Mouse (Mus musculus) MEL (cell line): Measurements from ENCODE around the gene Nudt17. TPM values are rescaled to one million over a fixed set of nuclear protein-coding genes. Genes with fewer than 3 reads are reported as not detected.

Experiments
- DNase-seq: peaks from one replicate; pipeline ENCODE4 v3.0.0; 2011; ENCODE audit warnings: low read depth, low spot score
- H3K27ac ChIP-seq: 2 replicates; pipeline ENCODE4 v1.5.1; 2012; ENCODE audit warnings: low read depth, mild to moderate bottlenecking, control low read depth, low read length, moderate library complexity; ENCODE audit not compliant: control insufficient read depth
- H3K27me3 ChIP-seq, 2 experiments: fragments of 150-350 bp in 1 of 2; sonication (generic) in 1 of 2; 2 replicates each; pipeline ENCODE4 v1.6.1; 2012; ENCODE audit warnings: low read length in 2 of 2, mild to moderate bottlenecking in 2 of 2, improper control_type of control experiment in 1 of 2, moderate library complexity in 1 of 2; ENCODE audit not compliant: insufficient read depth in 2 of 2, control insufficient read depth in 1 of 2
- H3K36me3 ChIP-seq, 2 experiments: 2 replicates each; pipeline ENCODE4 v1.6.1; 2012 to 2014; ENCODE audit warnings: low read length in 2 of 2, improper control_type of control experiment in 1 of 2, inconsistent platforms in 1 of 2, mild to moderate bottlenecking in 1 of 2; ENCODE audit not compliant: insufficient read depth in 2 of 2, control insufficient read depth in 1 of 2
- H3K4me1 ChIP-seq, 2 experiments: fragments of 150-350 bp in 1 of 2; sonication (generic) in 1 of 2; 2 replicates each; pipeline ENCODE4 v1.6.1; 2012; ENCODE audit warnings: low read length in 2 of 2, improper control_type of control experiment in 1 of 2, mild to moderate bottlenecking in 1 of 2; ENCODE audit not compliant: insufficient read depth in 2 of 2, control insufficient read depth in 1 of 2
- H3K4me3 ChIP-seq, 2 experiments: fragments of 150-350 bp in 1 of 2; sonication (generic) in 1 of 2; 2 replicates each; pipeline ENCODE4 v1.5.1; 2012; ENCODE audit warnings: low read depth in 2 of 2, low read length in 2 of 2, mild to moderate bottlenecking in 2 of 2, moderate library complexity in 2 of 2, control low read depth in 1 of 2, improper control_type of control experiment in 1 of 2; ENCODE audit not compliant: control insufficient read depth in 1 of 2, insufficient read depth in 1 of 2
- H3K79me2 ChIP-seq: 2 replicates; pipeline ENCODE4 v1.6.1; 2012; ENCODE audit warnings: mild to moderate bottlenecking, low read length, moderate library complexity; ENCODE audit not compliant: control insufficient read depth, poor library complexity, insufficient read depth
- H3K9ac ChIP-seq: 2 replicates; pipeline ENCODE4 v1.6.1; 2012; ENCODE audit warnings: low read depth, mild to moderate bottlenecking, control low read depth, low read length, moderate library complexity; ENCODE audit not compliant: control insufficient read depth, poor library complexity, severe bottlenecking
- H3K9me3 ChIP-seq: fragments of 150-350 bp; sonication (generic); replicated peaks from 2 replicates; pipeline ENCODE4 v1.6.1; 2012; ENCODE audit warnings: mild to moderate bottlenecking, low read length, improper control_type of control experiment, moderate library complexity; ENCODE audit not compliant: insufficient read depth
- BHLHE40 ChIP-seq: IDR thresholded peaks from 2 replicates; pipeline ENCODE4 v1.6.1; 2012; ENCODE audit warnings: low read depth, mild to moderate bottlenecking, inconsistent platforms, low read length, improper control_type of control experiment, borderline replicate concordance
- CHD1 ChIP-seq: IDR thresholded peaks from 2 replicates; pipeline ENCODE4 v1.6.1; 2012; ENCODE audit warnings: low read depth, mild to moderate bottlenecking, inconsistent platforms, low read length, improper control_type of control experiment
- CTCF ChIP-seq, 3 experiments: IDR thresholded peaks in 2 of 3; conservative IDR thresholded peaks in 1 of 3; 2 replicates each; pipeline ENCODE4 v1.5.1; 2011 to 2012; ENCODE audit warnings: low read length in 3 of 3, low read depth in 2 of 3, mild to moderate bottlenecking in 2 of 3, improper control_type of control experiment in 1 of 3, inconsistent platforms in 1 of 3, mixed read lengths in 1 of 3, moderate library complexity in 1 of 3; ENCODE audit not compliant: control insufficient read depth in 1 of 3, insufficient read depth in 1 of 3, poor library complexity in 1 of 3, severe bottlenecking in 1 of 3
- E2F4 ChIP-seq: IDR thresholded peaks from 2 replicates; pipeline ENCODE4 v1.6.1; 2011; ENCODE audit warnings: low read depth, low read length, improper control_type of control experiment, borderline replicate concordance
- ELF1 ChIP-seq: IDR thresholded peaks from 2 replicates; pipeline ENCODE4 v1.6.1; 2014; ENCODE audit warnings: low read depth, mild to moderate bottlenecking, inconsistent platforms, low read length, improper control_type of control experiment, moderate library complexity
- GATA1 ChIP-seq: IDR thresholded peaks from 2 replicates; pipeline ENCODE4 v1.6.1; 2011; ENCODE audit warnings: low read depth, low read length, improper control_type of control experiment
- JUND ChIP-seq: IDR thresholded peaks from 2 replicates; pipeline ENCODE4 v1.6.1; 2011; ENCODE audit warnings: low read depth, mild to moderate bottlenecking, improper control_type of control experiment, low read length
- KAT2A ChIP-seq: conservative IDR thresholded peaks from 2 replicates; pipeline ENCODE4 v1.6.1; 2012; ENCODE audit warnings: low read depth, low read length, improper control_type of control experiment, inconsistent platforms
- MAZ ChIP-seq: IDR thresholded peaks from 2 replicates; pipeline ENCODE4 v1.6.1; 2012; ENCODE audit warnings: low read depth, mild to moderate bottlenecking, inconsistent platforms, low read length, improper control_type of control experiment
- MEF2A ChIP-seq: IDR thresholded peaks from 2 replicates; pipeline ENCODE4 v1.6.1; 2014; ENCODE audit warnings: low read depth, mild to moderate bottlenecking, inconsistent platforms, low read length, improper control_type of control experiment; ENCODE audit not compliant: poor library complexity, insufficient replicate concordance, severe bottlenecking; ENCODE audit errors: extremely low read depth
- MXI1 ChIP-seq: IDR thresholded peaks from 2 replicates; pipeline ENCODE4 v1.6.1; 2011; ENCODE audit warnings: mild to moderate bottlenecking, low read depth, low read length, improper control_type of control experiment
- MYB ChIP-seq: IDR thresholded peaks from 2 replicates; pipeline ENCODE4 v1.6.1; 2011; ENCODE audit warnings: mild to moderate bottlenecking, low read depth, low read length, improper control_type of control experiment
- MYC ChIP-seq: IDR thresholded peaks from 2 replicates; pipeline ENCODE4 v1.6.1; 2011; ENCODE audit warnings: low read depth, mild to moderate bottlenecking, low read length, improper control_type of control experiment, moderate library complexity
- NELFE ChIP-seq: IDR thresholded peaks from 2 replicates; pipeline ENCODE4 v1.6.1; 2011; ENCODE audit warnings: low read depth, low read length, improper control_type of control experiment
- NRF1 ChIP-seq: IDR thresholded peaks from 2 replicates; pipeline ENCODE4 v1.6.1; 2014; ENCODE audit warnings: low read depth, mild to moderate bottlenecking, inconsistent platforms, low read length, improper control_type of control experiment, moderate library complexity; ENCODE audit not compliant: poor library complexity, insufficient read depth, severe bottlenecking
- POLR2A ChIP-seq, 2 experiments: IDR thresholded peaks; 2 replicates each; pipeline ENCODE4 v1.6.1; 2011 to 2012; ENCODE audit warnings: low read length in 2 of 2, mild to moderate bottlenecking in 2 of 2, control low read depth in 1 of 2, improper control_type of control experiment in 1 of 2, low read depth in 1 of 2, moderate library complexity in 1 of 2; ENCODE audit not compliant: control insufficient read depth in 1 of 2, insufficient read depth in 1 of 2, poor library complexity in 1 of 2
- POLR2AphosphoS2 ChIP-seq: IDR thresholded peaks from 2 replicates; pipeline ENCODE4 v1.6.1; 2011; ENCODE audit warnings: low read length, improper control_type of control experiment
- RAD21 ChIP-seq: IDR thresholded peaks from 2 replicates; pipeline ENCODE4 v1.6.1; 2011; ENCODE audit warnings: mild to moderate bottlenecking, low read depth, low read length, improper control_type of control experiment
- RCOR1 ChIP-seq: IDR thresholded peaks from 2 replicates; pipeline ENCODE4 v1.6.1; 2012; ENCODE audit warnings: low read depth, mild to moderate bottlenecking, inconsistent platforms, low read length, improper control_type of control experiment
- SIN3A ChIP-seq: IDR thresholded peaks from 2 replicates; pipeline ENCODE4 v1.6.1; 2012; ENCODE audit warnings: low read length, improper control_type of control experiment, inconsistent platforms
- SMC3 ChIP-seq: IDR thresholded peaks from 2 replicates; pipeline ENCODE4 v1.6.1; 2011; ENCODE audit warnings: low read depth, low read length, improper control_type of control experiment
- TAL1 ChIP-seq: IDR thresholded peaks from 2 replicates; pipeline ENCODE4 v1.6.1; 2012; ENCODE audit warnings: mild to moderate bottlenecking, inconsistent platforms, low read length, moderate library complexity, mixed read lengths
- TBP ChIP-seq: IDR thresholded peaks from 2 replicates; pipeline ENCODE4 v1.8.0; 2011; ENCODE audit warnings: low read depth, low read length, improper control_type of control experiment
- TCF12 ChIP-seq: IDR thresholded peaks from 2 replicates; pipeline ENCODE4 v1.6.1; 2014; ENCODE audit warnings: low read depth, mild to moderate bottlenecking, inconsistent platforms, low read length, improper control_type of control experiment, moderate library complexity
- UBTF ChIP-seq: IDR thresholded peaks from 2 replicates; pipeline ENCODE4 v1.6.1; 2012; ENCODE audit warnings: low read depth, mild to moderate bottlenecking, inconsistent platforms, low read length, improper control_type of control experiment, moderate library complexity, borderline replicate concordance; ENCODE audit not compliant: insufficient read depth
- ZC3H11A ChIP-seq: IDR thresholded peaks from 2 replicates; pipeline ENCODE4 v1.6.1; 2012; ENCODE audit warnings: low read depth, mild to moderate bottlenecking, inconsistent platforms, low read length, improper control_type of control experiment
- ZKSCAN1 ChIP-seq: IDR thresholded peaks from 2 replicates; pipeline ENCODE4 v1.6.1; 2012; ENCODE audit warnings: low read depth, mild to moderate bottlenecking, inconsistent platforms, low read length, improper control_type of control experiment, moderate library complexity
- ZNF384 ChIP-seq: IDR thresholded peaks from 2 replicates; pipeline ENCODE4 v1.6.1; 2012; ENCODE audit warnings: low read depth, mild to moderate bottlenecking, inconsistent platforms, low read length, improper control_type of control experiment
- polyA plus RNA-seq, 2 experiments: library from polyadenylated mRNA; stranded (reverse) in 1 of 2; unstranded in 1 of 2; fragments of >175 nt in 1 of 2; fragments of >200 nt in 1 of 2; gene quantifications; 2 replicates each; pipeline versions ENCODE4 v1.2.1 to v1.2.4; 2012; ENCODE audit warnings: low replicate concordance in 2 of 2, low read depth in 1 of 2; ENCODE audit not compliant: insufficient read length in 2 of 2, insufficient read depth in 1 of 2, missing spikeins in 1 of 2
- total RNA-seq: library from RNA; depleted of rRNA; stranded (reverse); fragments of 300-350 nt; gene quantifications from 2 replicates; pipeline ENCODE4 v1.2.3, GENCODE M21; 2012

Nudt17 gene
- total and polyA plus RNA-seq, 3 experiments, result 2.7 to 6.5 TPM; not detected in 1

- no peak for DNase-seq
- H3K4me3 ChIP-seq, result no peak overlapping the region
- H3K9me3 ChIP-seq, result no peaks in the 10 kb centered on the region
- H3K9ac ChIP-seq, result no peak overlapping the region
- H3K27ac ChIP-seq, result no peak overlapping the region
- peaks cover 3% of the 10 kb centered on the region; the same call in 1 of the 2 replicates for H3K79me2 ChIP-seq
- TF ChIP-seq POLR2A (IDR thresholded peaks at IDR 0.05; ENCODE audit: control insufficient read depth in 1 of 2, insufficient read depth in 1 of 2, low read depth in 1 of 2, low read length in 2 of 2, poor library complexity in 1 of 2) (no peak), GATA1 (no peak), JUND (no peak), CTCF (IDR thresholded peaks at IDR 0.05 in 2 of 3, conservative IDR thresholded peaks at IDR 0.05 in 1 of 3; ENCODE audit: control insufficient read depth in 1 of 3, insufficient read depth in 1 of 3, low read depth in 2 of 3, low read length in 3 of 3, poor library complexity in 1 of 3, severe bottlenecking in 1 of 3) (no peak), MEF2A (no peak), POLR2AphosphoS2 (no peak), MYC (no peak), ZC3H11A (no peak), SMC3 (no peak), UBTF (no peak), TAL1 (no peak), TBP (no peak), TCF12 (no peak), RAD21 (no peak)
- peaks cover 5 to 13% of the 10 kb centered on the region in 2 experiments; a peak in 3 of 4 replicates for H3K4me1 ChIP-seq
- peaks cover 0 to 13% of the 10 kb centered on the region in 2 experiments; a peak in 2 of 4 replicates for H3K36me3 ChIP-seq
- no peaks in the 10 kb centered on the region for H3K27me3 ChIP-seq
These were observed 9.2 kb downstream of the Nudt17 start for GRCm38 (mm10) chr3:96698993-96699690.

- Histone ChIP-seq H3K9ac (peak overlapping the region; percentile 91), H3K27me3 (no peaks in the 10 kb centered on the region), H3K9me3 (no peaks in the 10 kb centered on the region), H3K4me1 (peaks cover 5 to 13% of the 10 kb centered on the region in 2 experiments; a peak in 3 of 4 replicates), H3K79me2 (peaks cover 3% of the 10 kb centered on the region; the same call in 1 of the 2 replicates), H3K4me3 (peak overlapping the region; percentile 62 to 88), H3K36me3 (peaks cover 0 to 13% of the 10 kb centered on the region in 2 experiments; a peak in 2 of 4 replicates), H3K27ac (peak overlapping the region; percentile 73)
- peak; percentile 97 for DNase-seq
- TF ChIP-seq BHLHE40, result peak; percentile 39; the same call in 1 of the 2 replicates
- peak; percentile 4; the same call in 1 of the 2 replicates for TF ChIP-seq ELF1
- TF ChIP-seq MAZ, result peak; percentile 93
- TF ChIP-seq GATA1, result no peak; the same call in 1 of the 2 replicates
- no peak for TF ChIP-seq E2F4
- TF ChIP-seq RAD21, result no peak
- TF ChIP-seq NELFE, result peak; percentile 66
- TF ChIP-seq RCOR1, result no peak
- no peak for TF ChIP-seq ZNF384
- TF ChIP-seq MXI1, result no peak; the same call in 1 of the 2 replicates
- peak; percentile 67; the same call in 1 of the 2 replicates for TF ChIP-seq SIN3A
- TF ChIP-seq ZKSCAN1, result no peak
- TF ChIP-seq KAT2A, result no peak
- TF ChIP-seq TAL1, result no peak
- TF ChIP-seq MYB, result no peak
- no peak; the same call in 1 of the 2 replicates for TF ChIP-seq CHD1
- TF ChIP-seq NRF1, result peak; percentile 58
- TF ChIP-seq TCF12, result no peak; the same call in none of the 2 replicates
These were observed 11.3 kb downstream of the Nudt17 start for GRCm38 (mm10) chr3:96696766-96697732.
